Mouse (Mus musculus) neural tube, embryonic 14.5 days (tissue): Measurements from ENCODE around the gene Bex2. TPM values are rescaled to one million over a fixed set of nuclear protein-coding genes. Genes with fewer than 3 reads are reported as not detected.

Experiments
- polyA plus RNA-seq: library from polyadenylated mRNA; unstranded; fragments of >200 nt; fragmentation: Nextera tagmentation; extraction: Ambion mirVana; gene quantifications from 2 replicates; pipeline ENCODE4 v1.2.1, GENCODE M21; 2014

Gene Bex2
- polyA plus RNA-seq, 1 experiment from 2014 or later = 698 TPM

Other genes starting within 250 kb of the Bex2 start
- 183 and 196 TPM in 2 replicates for gene Gprasp2, start 229.2 kb downstream of the Bex2 start, polyA plus RNA-seq
- 290 and 292 TPM in 2 replicates for gene Arxes2, start 74.4 kb downstream of the Bex2 start, polyA plus RNA-seq
- 145 and 160 TPM in 2 replicates for gene Arxes1, start 34.9 kb downstream of the Bex2 start, polyA plus RNA-seq
- gene Nxf3, start 17.0 kb upstream of the Bex2 start, polyA plus RNA-seq = 0.08 TPM in 1 of 2 replicates, not detected in the other
- gene Bex4, start 70.8 kb upstream of the Bex2 start, polyA plus RNA-seq = 115 and 152 TPM in 2 replicates
- 119 and 142 TPM in 2 replicates for gene Tceal8, start 104.1 kb upstream of the Bex2 start, polyA plus RNA-seq
- 9.1 and 16.4 TPM in 2 replicates for gene Tceal5, start 135.6 kb upstream of the Bex2 start, polyA plus RNA-seq
- 2.3 and 4.6 TPM in 2 replicates for gene Tceal7, start 146.5 kb upstream of the Bex2 start, polyA plus RNA-seq
- 220 and 263 TPM in 2 replicates for gene Bex1, start 147.3 kb upstream of the Bex2 start, polyA plus RNA-seq
- 268 and 285 TPM in 2 replicates for gene Tceal9, start 176.8 kb upstream of the Bex2 start, polyA plus RNA-seq
- 770 and 849 TPM in 2 replicates for gene Bex3, start 202.0 kb upstream of the Bex2 start, polyA plus RNA-seq